12 mouse cellular contexts compared by ENCODE assay signal in the genomic region with DNA sequence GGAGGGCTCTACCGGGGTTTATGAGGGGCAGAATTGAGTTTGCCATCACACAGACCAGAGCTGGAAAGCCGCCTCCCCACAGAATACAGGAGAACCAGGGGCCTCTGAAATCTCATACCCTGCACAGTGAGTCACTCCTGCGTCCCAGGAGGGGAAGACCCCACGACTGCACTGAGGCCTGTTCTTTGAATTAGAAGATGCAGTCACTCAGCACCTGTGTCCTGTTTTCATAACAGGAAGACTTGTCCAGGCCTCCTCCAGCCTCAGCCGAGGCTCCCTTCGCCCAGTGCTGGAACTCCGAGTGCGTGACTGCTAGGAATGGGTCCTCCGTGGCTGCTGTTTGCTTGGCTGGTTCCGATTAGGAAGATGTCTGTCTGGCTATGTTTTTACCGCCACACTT. TPM values are rescaled to one million over a fixed set of nuclear protein-coding genes. Genes with fewer than 3 reads are reported as not detected.
DNase-seq lines count a peak whose midpoint lies in the region; ATAC-seq and TF ChIP-seq lines count a peak whose summit lies in the region.
"Had no signal": no experiment of that assay in that cellular context is flagged by ENCODE, and none has a peak within 500 bp of the region (broad histone marks: within the 10 kb centered on the region; RNA-seq: fewer than 3 reads in every experiment).

No protein-coding gene starts in this region.

- no peak for TF ChIP-seq CTCF in liver, adult 2 months (IDR thresholded peaks at IDR 0.05; ENCODE audit: low read depth, low read length)
- no peak for TF ChIP-seq CTCF in olfactory bulb, adult 2 months (IDR thresholded peaks at IDR 0.05; ENCODE audit: insufficient read depth, low read depth, low read length)

- H3K36me3 ChIP-seq in liver, adult 2 months (ENCODE audit: control insufficient read depth, insufficient read depth, low read length), result no peaks in the 10 kb centered on the region
- no peaks in the 10 kb centered on the region for H3K36me3 ChIP-seq in liver, embryonic 11.5 days (ENCODE audit: control insufficient read depth, insufficient read depth, low read length)
- peaks cover 5% of the 10 kb centered on the region; the same call in 1 of the 2 replicates for H3K36me3 ChIP-seq in forebrain, embryonic 13.5 days (ENCODE audit: poor library complexity, severe bottlenecking)
- no peaks in the 10 kb centered on the region for H3K36me3 ChIP-seq in hindbrain, embryonic 12.5 days

- no peaks in the 10 kb centered on the region for H3K27me3 ChIP-seq in liver, adult 2 months (ENCODE audit: control insufficient read depth, insufficient read depth, low read length)
- H3K27me3 ChIP-seq in liver, embryonic 11.5 days (replicated peaks; ENCODE audit: control insufficient read depth, insufficient read depth, low read length), result no peaks in the 10 kb centered on the region
- H3K27me3 ChIP-seq in forebrain, embryonic 13.5 days, result no peaks in the 10 kb centered on the region
- H3K27me3 ChIP-seq in hindbrain, embryonic 12.5 days, result no peaks in the 10 kb centered on the region
- H3K27me3 ChIP-seq: Patski had no signal

- H3K4me2 ChIP-seq in liver, embryonic 11.5 days, result no peak overlapping the region
- H3K4me2 ChIP-seq in forebrain, embryonic 13.5 days, result 0 out of 2 replicates have a peak overlapping the region, but pooled peaks have one; percentile 2
- H3K4me2 ChIP-seq in hindbrain, embryonic 12.5 days (replicated peaks), result 0 out of 2 replicates have a peak overlapping the region, but pooled peaks have one; percentile 3

- H3K79me2 ChIP-seq in liver, adult 2 months (ENCODE audit: control insufficient read depth, insufficient read depth, low read length), result no peaks in the 10 kb centered on the region; the same call in 1 of the 2 replicates

- no peak overlapping the region for H3K9ac ChIP-seq in liver, adult 2 months (ENCODE audit: low read depth, low read length)
- no peak overlapping the region for H3K9ac ChIP-seq in liver, embryonic 11.5 days (ENCODE audit: low read depth, low read length)
- 0 out of 2 replicates have a peak overlapping the region, but pooled peaks have one; percentile 14 for H3K9ac ChIP-seq in forebrain, embryonic 13.5 days
- H3K9ac ChIP-seq in hindbrain, embryonic 12.5 days, result peak overlapping the region; percentile 14; the same call in 1 of the 2 replicates
- H3K9ac ChIP-seq: liver, embryonic 14.5 days had no signal

- H3K4me1 ChIP-seq in liver, adult 2 months (ENCODE audit: control insufficient read depth, insufficient read depth, low read length), result peaks cover 4% of the 10 kb centered on the region
- no peaks in the 10 kb centered on the region; the same call in 1 of the 2 replicates for H3K4me1 ChIP-seq in liver, embryonic 11.5 days (replicated peaks; ENCODE audit: control insufficient read depth, insufficient read depth, low read length)
- peaks cover 46% of the 10 kb centered on the region for H3K4me1 ChIP-seq in forebrain, embryonic 13.5 days
- H3K4me1 ChIP-seq in hindbrain, embryonic 12.5 days, result peaks cover 56% of the 10 kb centered on the region
- peaks cover 26% of the 10 kb centered on the region for H3K4me1 ChIP-seq in olfactory bulb, adult 2 months (ENCODE audit: control insufficient read depth, insufficient read depth, low read length)

- TF ChIP-seq POLR2A in liver, adult 2 months (IDR thresholded peaks at IDR 0.05; ENCODE audit: extremely low read depth, insufficient read depth, low read length), result no peak
- TF ChIP-seq POLR2A in olfactory bulb, adult 2 months (IDR thresholded peaks at IDR 0.05; ENCODE audit: insufficient read depth, low read depth, low read length), result no peak

- peak overlapping the region; percentile 12 for H3K27ac ChIP-seq in liver, adult 2 months (replicated peaks; ENCODE audit: insufficient read depth, low read depth, low read length)
- no peak overlapping the region for H3K27ac ChIP-seq in liver, embryonic 11.5 days (ENCODE audit: low read depth, low read length)
- H3K27ac ChIP-seq in forebrain, embryonic 13.5 days, result peak overlapping the region; percentile 83
- H3K27ac ChIP-seq in hindbrain, embryonic 12.5 days, result peak overlapping the region; percentile 73
- peak overlapping the region; percentile 42; the same call in 1 of the 2 replicates for H3K27ac ChIP-seq in olfactory bulb, adult 2 months (ENCODE audit: insufficient read depth, low read depth, low read length)
- H3K27ac ChIP-seq: liver, embryonic 14.5 days had no signal

- 65% methylated on average over 11 of the region's 11 CpGs for WGBS in liver, adult 2 months
- 72% methylated on average over 11 of the region's 11 CpGs for WGBS in liver, embryonic 11.5 days
- 45% methylated on average over 11 of the region's 11 CpGs for WGBS in forebrain, embryonic 13.5 days
- WGBS in hindbrain, embryonic 12.5 days, result 43% methylated on average over 11 of the region's 11 CpGs
- WGBS in olfactory bulb, adult 2 months, result 38% methylated on average over 11 of the region's 11 CpGs

- no peak overlapping the region for H3K4me3 ChIP-seq in liver, adult 2 months (ENCODE audit: insufficient read depth, low read depth, low read length)
- H3K4me3 ChIP-seq in liver, embryonic 11.5 days (ENCODE audit: low read depth, low read length), result no peak overlapping the region
- no peak overlapping the region for H3K4me3 ChIP-seq in forebrain, embryonic 13.5 days
- H3K4me3 ChIP-seq in hindbrain, embryonic 12.5 days, result no peak overlapping the region
- H3K4me3 ChIP-seq in olfactory bulb, adult 2 months (ENCODE audit: insufficient read depth, low read depth, low read length), result no peak overlapping the region

- H3K9me3 ChIP-seq in liver, embryonic 11.5 days (ENCODE audit: control insufficient read depth, low read length), result no peaks in the 10 kb centered on the region
- H3K9me3 ChIP-seq in forebrain, embryonic 13.5 days (replicated peaks), result no peaks in the 10 kb centered on the region
- H3K9me3 ChIP-seq in hindbrain, embryonic 12.5 days (replicated peaks), result no peaks in the 10 kb centered on the region

- DNase-seq in liver, adult 2 months (ENCODE audit: extremely low read depth, low read depth, low spot score), result no peak
- no peak for DNase-seq in liver, embryonic 11.5 days (ENCODE audit: low spot score)
- DNase-seq in cerebellum, adult 8-10 months, result no peak
- DNase-seq in cerebellum, adult 11-12 months, result no peak
- DNase-seq: cerebellum, postnatal 25 days had no signal

- ATAC-seq in liver, embryonic 11.5 days (replicated peaks; ENCODE audit: low FRiP score), result no peak
- ATAC-seq in forebrain, embryonic 13.5 days, result no peak; the same call in 1 of the 2 replicates
- ATAC-seq in hindbrain, embryonic 12.5 days (ENCODE audit: low FRiP score), result 0 out of 2 replicates have a peak, but pooled peaks have one; percentile 37
- no peak for ATAC-seq in megakaryocyte, adult 5-6 weeks (ENCODE audit: poor library complexity, severe bottlenecking)
- ATAC-seq: Patski had no signal

RNA-seq across cellular contexts. Expression of gene Pxdn, which starts 16.6 kb away (rescaled TPM):
- total RNA-seq in liver, adult 2 months (2014; rRNA removed), result 7.8 and 9.7 TPM in 2 replicates
- polyA plus RNA-seq in liver, adult 2 months (2012; rRNA removed), result 7.2 and 9.1 TPM in 2 replicates
- polyA plus RNA-seq in liver, embryonic 11.5 days (2014; fragmentation: Nextera tagmentation; extraction: Ambion mirVana), result 33.9 and 37.3 TPM in 2 replicates
- polyA plus RNA-seq in forebrain, embryonic 13.5 days (2015; fragmentation: Nextera tagmentation; extraction: Ambion mirVana), result 30.6 and 37.8 TPM in 2 replicates
- 93.8 and 103 TPM in 2 replicates for polyA plus RNA-seq in hindbrain, embryonic 12.5 days (2016; fragmentation: Nextera tagmentation; extraction: Ambion mirVana)
- polyA plus RNA-seq in olfactory bulb, adult 2 months (2012; ENCODE audit: insufficient read depth, insufficient read length, low replicate concordance, missing spikeins), result not detected in 2 replicates
- not detected in 2 replicates for total RNA-seq in megakaryocyte, adult 5-6 weeks (2015)
- total RNA-seq in megakaryocyte, adult 5-6 weeks (2017), result not detected in 2 replicates
- total RNA-seq: hematopoietic stem cell, adult 5-6 weeks had no signal

Comparison
In these comparisons a context has a peak if more than half of its experiments do, and no peak if none do; other contexts are left out.
1. H3K9ac ChIP-seq: peak in forebrain, embryonic 13.5 days (single experiment) and hindbrain, embryonic 12.5 days (single experiment); none in liver, adult 2 months (single experiment) and liver, embryonic 11.5 days (single experiment).